Mouse (Mus musculus) embryonic facial prominence, embryonic 13.5 days (tissue): ENCODE measurements around the gene Aes. TPM values are rescaled to one million over a fixed set of nuclear protein-coding genes. Genes with fewer than 3 reads are reported as not detected.

Experiments used
- ATAC-seq: fragments of 200-750 bp; cut with Nextera tagmentation; 2 replicates; pipeline ENCODE4 v1.8.0; 2017; ENCODE audit warnings: low read depth; ENCODE audit not compliant: insufficient number of reproducible peaks, insufficient read depth, low FRiP score, low TSS enrichment
- H3K27ac ChIP-seq: fragments of 300-500 bp; sonication (generic); 2 replicates; pipeline ENCODE4 v1.5.1; 2015; ENCODE audit warnings: moderate library complexity, mild to moderate bottlenecking, inconsistent platforms
- H3K27me3 ChIP-seq: fragments of 300-500 bp; sonication (generic); 2 replicates; pipeline ENCODE4 v1.6.1; 2015; ENCODE audit warnings: mild to moderate bottlenecking, inconsistent platforms
- H3K36me3 ChIP-seq: fragments of 300-500 bp; sonication (generic); 2 replicates; pipeline ENCODE4 v1.6.1; 2015; ENCODE audit warnings: mild to moderate bottlenecking, inconsistent platforms
- H3K4me1 ChIP-seq: fragments of 300-500 bp; sonication (generic); 2 replicates; pipeline ENCODE4 v1.6.1; 2015; ENCODE audit warnings: inconsistent platforms
- H3K4me2 ChIP-seq: fragments of 300-500 bp; sonication (generic); 2 replicates; pipeline ENCODE4 v1.6.1; 2015; ENCODE audit warnings: moderate library complexity, mild to moderate bottlenecking, inconsistent platforms
- H3K4me3 ChIP-seq: fragments of 300-500 bp; sonication (generic); 2 replicates; pipeline ENCODE4 v1.5.1; 2015; ENCODE audit warnings: mild to moderate bottlenecking, inconsistent platforms
- H3K9ac ChIP-seq: fragments of 300-500 bp; sonication (generic); 2 replicates; pipeline ENCODE4 v1.6.1; 2015; ENCODE audit warnings: mild to moderate bottlenecking, inconsistent platforms
- H3K9me3 ChIP-seq: fragments of 300-500 bp; sonication (generic); 2 replicates; pipeline ENCODE4 v1.6.1; 2016; ENCODE audit warnings: inconsistent platforms
- WGBS: fragments of 180-500 bp; shearing (Covaris S2); methylation state at CpG from one replicate; pipeline ENCODE4 v1.1.7; 2015; ENCODE audit warnings: mixed read lengths; 5-methylcytosine and 5-hydroxymethylcytosine counted together
- polyA plus RNA-seq: library from polyadenylated mRNA; unstranded; fragments of >200 nt; fragmentation: Nextera tagmentation; extraction: Ambion mirVana; gene quantifications from 2 replicates; pipeline ENCODE4 v1.2.1, GENCODE M21; 2015

The Aes gene
- polyA plus RNA-seq, 1 experiment from 2014 or later, result 464 TPM

GRCm38 (mm10) chr10:81591846-81592245, 32.6 kb downstream of the Aes start:
- no peak for ATAC-seq
- no peak overlapping the region for H3K4me3 ChIP-seq
- H3K4me2 ChIP-seq, result no peak overlapping the region
- no peak overlapping the region for H3K27ac ChIP-seq
- no peaks in the 10 kb centered on the region for H3K9me3 ChIP-seq
- WGBS, result 69% methylated on average over 9 of the region's 9 CpGs
- H3K36me3 ChIP-seq, result peaks cover 43% of the 10 kb centered on the region
- H3K9ac ChIP-seq, result no peak overlapping the region
- peaks cover 25% of the 10 kb centered on the region for H3K4me1 ChIP-seq
- peaks cover 25% of the 10 kb centered on the region for H3K27me3 ChIP-seq

- ATAC-seq, result no peak
- WGBS, result 82% methylated on average over 7 of the region's 7 CpGs
- peaks cover 25% of the 10 kb centered on the region for H3K27me3 ChIP-seq
Observed at GRCm38 (mm10) chr10:81592631-81593030, 33.3 kb downstream of the Aes start.

GRCm38 (mm10) chr10:81593223-81593622, 33.9 kb downstream of the Aes start:
- peaks cover 39% of the 10 kb centered on the region for H3K4me1 ChIP-seq

More at GRCm38 (mm10) chr10:81592631-81593030, 33.3 kb downstream of the Aes start:
- Histone ChIP-seq H3K27ac (no peak overlapping the region), H3K9me3 (no peaks in the 10 kb centered on the region), H3K36me3 (peaks cover 35% of the 10 kb centered on the region), H3K4me3 (no peak overlapping the region), H3K4me1 (peaks cover 33% of the 10 kb centered on the region), H3K9ac (no peak overlapping the region), H3K4me2 (no peak overlapping the region)

GRCm38 (mm10) chr10:81593935-81594334, 34.6 kb downstream of the Aes start:
- H3K27me3 ChIP-seq, result peaks cover 25% of the 10 kb centered on the region
- H3K36me3 ChIP-seq, result peaks cover 22% of the 10 kb centered on the region
- H3K4me2 ChIP-seq, result no peak overlapping the region
- WGBS, result 74% methylated on average over 18 of the region's 18 CpGs
- H3K9me3 ChIP-seq, result no peaks in the 10 kb centered on the region
- H3K4me3 ChIP-seq, result no peak overlapping the region
- no peak for ATAC-seq
- no peak overlapping the region for H3K9ac ChIP-seq
- H3K27ac ChIP-seq, result no peak overlapping the region
- H3K4me1 ChIP-seq, result peaks cover 43% of the 10 kb centered on the region

More at GRCm38 (mm10) chr10:81593223-81593622, 33.9 kb downstream of the Aes start:
- 69% methylated on average over 4 of the region's 4 CpGs for WGBS
- Histone ChIP-seq H3K36me3 (peaks cover 29% of the 10 kb centered on the region), H3K27ac (no peak overlapping the region), H3K27me3 (peaks cover 25% of the 10 kb centered on the region), H3K4me2 (no peak overlapping the region), H3K9ac (no peak overlapping the region), H3K9me3 (no peaks in the 10 kb centered on the region), H3K4me3 (no peak overlapping the region)
- ATAC-seq, result no peak

- peaks cover 6% of the 10 kb centered on the region; the same call in 1 of the 2 replicates for H3K36me3 ChIP-seq
- H3K4me1 ChIP-seq, result peaks cover 49% of the 10 kb centered on the region
- no peaks in the 10 kb centered on the region for H3K9me3 ChIP-seq
- peaks cover 25% of the 10 kb centered on the region for H3K27me3 ChIP-seq
- peak overlapping the region; percentile 1; the same call in 1 of the 2 replicates for H3K9ac ChIP-seq
- no peak overlapping the region for H3K4me3 ChIP-seq
- H3K27ac ChIP-seq, result peak overlapping the region; percentile 87
- no peak overlapping the region; the same call in 1 of the 2 replicates for H3K4me2 ChIP-seq
- WGBS, result 29% methylated on average over 5 of the region's 5 CpGs
- ATAC-seq, result no peak
Observed at GRCm38 (mm10) chr10:81595599-81595998, 36.3 kb downstream of the Aes start.

- H3K36me3 ChIP-seq, result no peaks in the 10 kb centered on the region
- no peak for ATAC-seq
- peak overlapping the region; percentile 87 for H3K27ac ChIP-seq
- H3K9me3 ChIP-seq, result no peaks in the 10 kb centered on the region
- peaks cover 58% of the 10 kb centered on the region for H3K4me1 ChIP-seq
- H3K9ac ChIP-seq, result peak overlapping the region; percentile 46
- WGBS, result 0% methylated on average over 10 of the region's 10 CpGs
- peaks cover 22% of the 10 kb centered on the region for H3K27me3 ChIP-seq
- H3K4me3 ChIP-seq, result peak overlapping the region; percentile 20
- peak overlapping the region; percentile 53 for H3K4me2 ChIP-seq
Observed at GRCm38 (mm10) chr10:81596611-81597010, 37.3 kb downstream of the Aes start.

- Histone ChIP-seq H3K9ac (0 out of 2 replicates have a peak overlapping the region, but pooled peaks have one; percentile 44), H3K27me3 (peaks cover 22% of the 10 kb centered on the region), H3K4me2 (peak overlapping the region; percentile 53), H3K27ac (peak overlapping the region; percentile 87), H3K9me3 (no peaks in the 10 kb centered on the region), H3K4me3 (peak overlapping the region; percentile 20), H3K36me3 (no peaks in the 10 kb centered on the region), H3K4me1 (peaks cover 63% of the 10 kb centered on the region)
- 0 out of 2 replicates have a peak, but pooled peaks have one; percentile 2 for ATAC-seq
- WGBS, result 2% methylated on average over 12 of the region's 12 CpGs
Observed at GRCm38 (mm10) chr10:81597137-81597950, 38.1 kb downstream of the Aes start.

GRCm38 (mm10) chr10:81598342-81598741, 39.1 kb downstream of the Aes start:
- H3K27ac ChIP-seq, result no peak overlapping the region
- 24% methylated on average over 3 of the region's 3 CpGs for WGBS

GRCm38 (mm10) chr10:81598871-81599270, 39.6 kb downstream of the Aes start:
- WGBS, result 35% methylated on average over 6 of the region's 6 CpGs
- Histone ChIP-seq H3K27ac (no peak overlapping the region), H3K4me3 (no peak overlapping the region), H3K4me2 (no peak overlapping the region), H3K36me3 (no peaks in the 10 kb centered on the region), H3K27me3 (peaks cover 14% of the 10 kb centered on the region), H3K9ac (no peak overlapping the region), H3K4me1 (peaks cover 65% of the 10 kb centered on the region), H3K9me3 (no peaks in the 10 kb centered on the region)
- ATAC-seq, result no peak

More at GRCm38 (mm10) chr10:81598342-81598741, 39.1 kb downstream of the Aes start:
- Histone ChIP-seq H3K4me2 (no peak overlapping the region), H3K27me3 (peaks cover 19% of the 10 kb centered on the region), H3K9me3 (no peaks in the 10 kb centered on the region), H3K9ac (no peak overlapping the region), H3K36me3 (no peaks in the 10 kb centered on the region), H3K4me3 (no peak overlapping the region), H3K4me1 (peaks cover 67% of the 10 kb centered on the region)
- no peak for ATAC-seq

GRCm38 (mm10) chr10:81599630-81600029, 40.3 kb downstream of the Aes start:
- H3K4me2 ChIP-seq, result no peak overlapping the region
- WGBS, result 64% methylated on average over 5 of the region's 5 CpGs
- no peak overlapping the region for H3K9ac ChIP-seq
- H3K4me1 ChIP-seq, result peaks cover 69% of the 10 kb centered on the region
- ATAC-seq, result no peak
- H3K27ac ChIP-seq, result no peak overlapping the region
- H3K27me3 ChIP-seq, result 0 out of 2 replicates have a peak, but pooled peaks cover 9% of the 10 kb centered on the region
- no peaks in the 10 kb centered on the region for H3K36me3 ChIP-seq
- no peaks in the 10 kb centered on the region for H3K9me3 ChIP-seq
- H3K4me3 ChIP-seq, result no peak overlapping the region

GRCm38 (mm10) chr10:81600096-81600495, 40.8 kb downstream of the Aes start:
- H3K4me1 ChIP-seq, result peaks cover 70% of the 10 kb centered on the region
- peak overlapping the region; percentile 61; the same call in 1 of the 2 replicates for H3K4me2 ChIP-seq
- ATAC-seq, result no peak
- 42% methylated on average over 10 of the region's 10 CpGs for WGBS
- no peak overlapping the region for H3K4me3 ChIP-seq
- H3K9me3 ChIP-seq, result no peaks in the 10 kb centered on the region
- no peak overlapping the region for H3K9ac ChIP-seq
- no peaks in the 10 kb centered on the region for H3K36me3 ChIP-seq
- H3K27me3 ChIP-seq, result 0 out of 2 replicates have a peak, but pooled peaks cover 4% of the 10 kb centered on the region
- peak overlapping the region; percentile 81 for H3K27ac ChIP-seq
